Comparison of ENCODE assay signal across 8 mouse cellular contexts in genomic region chr11:50602356-50603081, GRCm38 (mm10). TPM values are rescaled to one million over a fixed set of nuclear protein-coding genes. Genes with fewer than 3 reads are reported as not detected.
DNase-seq lines count a peak whose midpoint lies in the region; ATAC-seq and TF ChIP-seq lines count a peak whose summit lies in the region.

No protein-coding gene starts in this region.

- peak overlapping the region; percentile 71 for H3K9ac ChIP-seq in heart, embryonic 12.5 days
- peak overlapping the region; percentile 63 for H3K9ac ChIP-seq in midbrain, embryonic 12.5 days (replicated peaks)

- H3K27ac ChIP-seq in spleen, adult 2 months (ENCODE audit: insufficient read depth, low read length) = no peak overlapping the region
- H3K27ac ChIP-seq in embryonic facial prominence, embryonic 10.5 days (replicated peaks) = peak overlapping the region; percentile 73
- no peak overlapping the region for H3K27ac ChIP-seq in heart, embryonic 12.5 days (ENCODE audit: poor library complexity, severe bottlenecking)
- H3K27ac ChIP-seq in midbrain, embryonic 12.5 days (replicated peaks) = no peak overlapping the region

- no peaks in the 10 kb centered on the region for H3K9me3 ChIP-seq in embryonic facial prominence, embryonic 10.5 days
- no peaks in the 10 kb centered on the region; the same call in 1 of the 2 replicates for H3K9me3 ChIP-seq in heart, embryonic 12.5 days (replicated peaks)
- H3K9me3 ChIP-seq in midbrain, embryonic 12.5 days = no peaks in the 10 kb centered on the region

- TF ChIP-seq POLR2A in spleen, adult 2 months (IDR thresholded peaks at IDR 0.05; ENCODE audit: low read depth, low read length) = no peak

- H3K4me2 ChIP-seq in heart, embryonic 12.5 days = peak overlapping the region; percentile 97
- H3K4me2 ChIP-seq in midbrain, embryonic 12.5 days (replicated peaks) = peak overlapping the region; percentile 99

- no peaks in the 10 kb centered on the region for H3K4me1 ChIP-seq in spleen, adult 2 months (ENCODE audit: control insufficient read depth, insufficient read depth, insufficient read length)
- peaks cover 24% of the 10 kb centered on the region for H3K4me1 ChIP-seq in embryonic facial prominence, embryonic 10.5 days
- peaks cover 14% of the 10 kb centered on the region for H3K4me1 ChIP-seq in heart, embryonic 12.5 days (replicated peaks)
- H3K4me1 ChIP-seq in midbrain, embryonic 12.5 days = peaks cover 19% of the 10 kb centered on the region

- H3K36me3 ChIP-seq in spleen, adult 2 months (ENCODE audit: control insufficient read depth, insufficient read depth, low read length) = no peaks in the 10 kb centered on the region
- H3K36me3 ChIP-seq in embryonic facial prominence, embryonic 10.5 days (replicated peaks) = no peaks in the 10 kb centered on the region
- no peaks in the 10 kb centered on the region for H3K36me3 ChIP-seq in heart, embryonic 12.5 days
- no peaks in the 10 kb centered on the region for H3K36me3 ChIP-seq in midbrain, embryonic 12.5 days

- no peak for DNase-seq in spleen, adult 2 months (ENCODE audit: low read depth in 1 of 2, low spot score in 2 of 2)
- DNase-seq in spleen, adult 18-20 months = no peak
- peak; percentile 68 for DNase-seq in embryonic facial prominence, embryonic 10.5 days (ENCODE audit: low spot score)
- DNase-seq in layer of hippocampus, postnatal 25 days (ENCODE audit: extremely low spot score in 1 of 2, low spot score in 1 of 2) = peak; percentile 28 to 40
- DNase-seq in testis, postnatal 10 days (ENCODE audit: low spot score) = peak; percentile 76
- DNase-seq in c-Kit-positive CD71-positive TER-119-positive erythroid progenitor cells, embryonic 14.5 days (ENCODE audit: low spot score) = no peak

- TF ChIP-seq CTCF in spleen, adult 2 months (IDR thresholded peaks at IDR 0.05; ENCODE audit: extremely low read depth, insufficient read depth, insufficient read length, insufficient replicate concordance) = no peak

- H3K27me3 ChIP-seq in spleen, adult 2 months (ENCODE audit: control insufficient read depth, insufficient read depth, low read length) = peaks cover 20% of the 10 kb centered on the region
- peaks cover 87% of the 10 kb centered on the region for H3K27me3 ChIP-seq in embryonic facial prominence, embryonic 10.5 days (replicated peaks; ENCODE audit: low read depth, poor library complexity, severe bottlenecking)
- H3K27me3 ChIP-seq in heart, embryonic 12.5 days (replicated peaks) = peaks cover 97% of the 10 kb centered on the region
- H3K27me3 ChIP-seq in midbrain, embryonic 12.5 days = peaks cover 67% of the 10 kb centered on the region

- WGBS in spleen, adult 2 months = 2% methylated on average over 59 of the region's 59 CpGs
- 1% methylated on average over 59 of the region's 59 CpGs for WGBS in embryonic facial prominence, embryonic 10.5 days
- under 1% methylated on average over 59 of the region's 59 CpGs for WGBS in heart, embryonic 12.5 days
- WGBS in midbrain, embryonic 12.5 days = under 1% methylated on average over 59 of the region's 59 CpGs

- H3K4me3 ChIP-seq in spleen, adult 2 months (ENCODE audit: extremely low read depth, insufficient read depth, insufficient read length) = peak overlapping the region; percentile 37
- peak overlapping the region; percentile 79 for H3K4me3 ChIP-seq in embryonic facial prominence, embryonic 10.5 days
- H3K4me3 ChIP-seq in heart, embryonic 12.5 days = peak overlapping the region; percentile 69
- H3K4me3 ChIP-seq in midbrain, embryonic 12.5 days = peak overlapping the region; percentile 65

- ATAC-seq in heart, embryonic 12.5 days (ENCODE audit: insufficient number of reproducible peaks, low FRiP score) = no peak; the same call in 1 of the 2 replicates
- ATAC-seq in midbrain, embryonic 12.5 days (ENCODE audit: low FRiP score, low read depth) = peak; percentile 17; the same call in 1 of the 2 replicates

RNA-seq across cellular contexts. Expression of gene Adamts2, which starts 0.6 kb away (rescaled TPM):
- 3.1 and 4.1 TPM in 2 replicates for polyA plus RNA-seq in spleen, adult 2 months (2012; rRNA removed)
- 0.74 and 1.4 TPM in 2 replicates for polyA plus RNA-seq in embryonic facial prominence, embryonic 10.5 days (2016; fragmentation: Nextera tagmentation; extraction: Ambion mirVana)
- 7.4 and 7.5 TPM in 2 replicates for polyA plus RNA-seq in heart, embryonic 12.5 days (2016; fragmentation: Nextera tagmentation; extraction: Ambion mirVana)
- 10 to 100 TPM in 1 of 2 experiments, 1 to 10 TPM in 1; 9.0 to 13.5 TPM for total RNA-seq in layer of hippocampus, postnatal 25 days (2021)
- 2.4 and 2.7 TPM in 2 replicates for polyA plus RNA-seq in midbrain, embryonic 12.5 days (2016; fragmentation: Nextera tagmentation; extraction: Ambion mirVana)

Comparison
In these comparisons a context has a peak if more than half of its experiments do, and no peak if none do; other contexts are left out.
1. DNase-seq: peak in embryonic facial prominence, embryonic 10.5 days (single experiment), layer of hippocampus, postnatal 25 days (2 of 2) and testis, postnatal 10 days (single experiment); none in spleen, adult 2 months (0 of 2), spleen, adult 18-20 months (0 of 2) and c-Kit-positive CD71-positive TER-119-positive erythroid progenitor cells, embryonic 14.5 days (single experiment).
2. Peak in every context shown above with its lines, with median percentiles within 50 percentile points of each other: H3K4me3 ChIP-seq.